Mouse (Mus musculus): Measurements from ENCODE around the gene Kremen2. TPM values are rescaled to one million over a fixed set of nuclear protein-coding genes. Genes with fewer than 3 reads are reported as not detected.
A peak's percentile ranks its signal among the peaks of the same experiment; 100 is the strongest.
"Not testable (repeated sequence)": the region's sequence is repeated elsewhere in the genome, so short reads cannot be mapped to it uniquely, and the experiment has no call there.

Kremen2 gene
- polyA plus RNA-seq, 1 experiment from 2014 or later = 2.6 TPM

GRCm38 (mm10) chr17:23785561-23786471 is 40.2 kb upstream of the Kremen2 start, which contains the start of gene Flywch2:
Flywch2 (minus strand) TSS chr17:23786081.
- Histone ChIP-seq H3K27me3 (ENCODE audit: control insufficient read depth, insufficient read depth, low read length) (no peaks in the 10 kb centered on the region), H3K9ac (ENCODE audit: low read length) (peak within 1 kb of the TSS; percentile 51), H3K4me3 (ENCODE audit: low read depth, low read length) (peak within 1 kb of the TSS; percentile 40), H3K27ac (ENCODE audit: low read depth, low read length) (0 out of 2 replicates have a peak within 1 kb of the TSS, but pooled peaks have one; percentile 12), H3K36me3 (ENCODE audit: control insufficient read depth, insufficient read depth, low read length) (no peaks in the 10 kb centered on the region), H3K4me2 (ENCODE audit: low read depth, low read length, severe bottlenecking) (peak within 1 kb of the TSS; percentile 58), H3K9me3 (ENCODE audit: control insufficient read depth, low read length) (no peaks in the 10 kb centered on the region), H3K4me1 (replicated peaks; ENCODE audit: control insufficient read depth, insufficient read depth, low read length) (peaks cover 6% of the 10 kb centered on the region; the same call in 1 of the 2 replicates)
- DNase-seq (ENCODE audit: low spot score) (peak; percentile 83), ATAC-seq (replicated peaks; ENCODE audit: low FRiP score) (peak; percentile 73)
- WGBS = 2% methylated on average over 43 of the region's 43 CpGs

GRCm38 (mm10) chr17:23783352-23783751 is 37.7 kb upstream of the Kremen2 start:
- no peak overlapping the region for H3K4me2 ChIP-seq (ENCODE audit: low read depth, low read length, severe bottlenecking)
- ATAC-seq (replicated peaks; ENCODE audit: low FRiP score) (no peak), DNase-seq (ENCODE audit: low spot score) (no peak)
- no peak overlapping the region for H3K4me3 ChIP-seq (ENCODE audit: low read depth, low read length)
- no peaks in the 10 kb centered on the region for H3K9me3 ChIP-seq (ENCODE audit: control insufficient read depth, low read length)
- no peaks in the 10 kb centered on the region for H3K36me3 ChIP-seq (ENCODE audit: control insufficient read depth, insufficient read depth, low read length)
- 0 out of 2 replicates have a peak, but pooled peaks cover 2% of the 10 kb centered on the region for H3K4me1 ChIP-seq (replicated peaks; ENCODE audit: control insufficient read depth, insufficient read depth, low read length)
- no peak overlapping the region for H3K27ac ChIP-seq (ENCODE audit: low read depth, low read length)
- no peak overlapping the region for H3K9ac ChIP-seq (ENCODE audit: low read length)
- H3K27me3 ChIP-seq (ENCODE audit: control insufficient read depth, insufficient read depth, low read length) = no peaks in the 10 kb centered on the region

DNA sequence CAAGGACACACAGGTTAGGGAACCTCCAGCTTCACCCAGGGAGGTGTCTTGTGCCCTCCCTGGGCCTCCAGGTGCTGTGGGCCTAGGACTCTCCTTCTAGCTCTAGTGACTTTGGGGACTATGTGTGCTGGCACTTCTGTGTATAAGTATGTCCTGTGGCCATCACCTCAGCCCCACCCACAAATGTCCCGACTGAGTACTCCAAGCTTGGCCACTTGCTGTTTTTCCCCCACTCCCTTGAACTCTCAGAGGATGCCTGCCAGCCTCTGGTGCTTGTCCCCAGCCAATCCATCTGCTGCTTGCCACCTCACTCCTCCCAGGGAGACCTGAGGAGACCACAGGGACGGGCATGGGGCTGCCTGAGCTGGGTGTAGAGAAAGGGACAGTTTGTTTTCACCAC is 32.8 kb upstream of the Kremen2 start:
- WGBS = 61% methylated on average over 2 of the region's 2 CpGs

GRCm38 (mm10) chr17:23777141-23777540 is 31.5 kb upstream of the Kremen2 start:
- H3K27ac ChIP-seq (ENCODE audit: low read depth, low read length) = no peak overlapping the region
- no peak for ATAC-seq (replicated peaks; ENCODE audit: low FRiP score)
- H3K4me1 ChIP-seq (replicated peaks; ENCODE audit: control insufficient read depth, insufficient read depth, low read length) = no peaks in the 10 kb centered on the region
- no peak for DNase-seq (ENCODE audit: low spot score)
- no peak overlapping the region for H3K9ac ChIP-seq (ENCODE audit: low read length)
- no peaks in the 10 kb centered on the region for H3K9me3 ChIP-seq (ENCODE audit: control insufficient read depth, low read length)
- 81% methylated on average over 2 of the region's 2 CpGs for WGBS
- no peak overlapping the region for H3K4me3 ChIP-seq (ENCODE audit: low read depth, low read length)
- no peaks in the 10 kb centered on the region for H3K36me3 ChIP-seq (ENCODE audit: control insufficient read depth, insufficient read depth, low read length)
- no peak overlapping the region for H3K4me2 ChIP-seq (ENCODE audit: low read depth, low read length, severe bottlenecking)
- H3K27me3 ChIP-seq (ENCODE audit: control insufficient read depth, insufficient read depth, low read length) = no peaks in the 10 kb centered on the region

More for the DNA sequence above, 32.8 kb upstream of the Kremen2 start:
- H3K36me3 ChIP-seq (ENCODE audit: control insufficient read depth, insufficient read depth, low read length) = no peaks in the 10 kb centered on the region
- H3K9me3 ChIP-seq (ENCODE audit: control insufficient read depth, low read length) = no peaks in the 10 kb centered on the region
- no peak for ATAC-seq (replicated peaks; ENCODE audit: low FRiP score)
- H3K4me2 ChIP-seq (ENCODE audit: low read depth, low read length, severe bottlenecking) = no peak overlapping the region
- DNase-seq (ENCODE audit: low spot score) = no peak
- H3K9ac ChIP-seq (ENCODE audit: low read length) = no peak overlapping the region
- H3K4me1 ChIP-seq (replicated peaks; ENCODE audit: control insufficient read depth, insufficient read depth, low read length) = no peaks in the 10 kb centered on the region
- no peaks in the 10 kb centered on the region for H3K27me3 ChIP-seq (ENCODE audit: control insufficient read depth, insufficient read depth, low read length)
- H3K27ac ChIP-seq (ENCODE audit: low read depth, low read length) = no peak overlapping the region
- H3K4me3 ChIP-seq (ENCODE audit: low read depth, low read length) = no peak overlapping the region

GRCm38 (mm10) chr17:23776216-23776615 is 30.6 kb upstream of the Kremen2 start:
- H3K9me3 ChIP-seq (ENCODE audit: control insufficient read depth, low read length) = no peaks in the 10 kb centered on the region
- WGBS = 79% methylated on average over 10 of the region's 10 CpGs
- no peak overlapping the region for H3K4me3 ChIP-seq (ENCODE audit: low read depth, low read length)
- no peak overlapping the region for H3K27ac ChIP-seq (ENCODE audit: low read depth, low read length)
- no peaks in the 10 kb centered on the region for H3K4me1 ChIP-seq (replicated peaks; ENCODE audit: control insufficient read depth, insufficient read depth, low read length)
- DNase-seq (ENCODE audit: low spot score) (no peak), ATAC-seq (replicated peaks; ENCODE audit: low FRiP score) (no peak)
- H3K36me3 ChIP-seq (ENCODE audit: control insufficient read depth, insufficient read depth, low read length) = no peaks in the 10 kb centered on the region
- H3K27me3 ChIP-seq (ENCODE audit: control insufficient read depth, insufficient read depth, low read length) = no peaks in the 10 kb centered on the region
- H3K4me2 ChIP-seq (ENCODE audit: low read depth, low read length, severe bottlenecking) = no peak overlapping the region
- no peak overlapping the region for H3K9ac ChIP-seq (ENCODE audit: low read length)

- no peaks in the 10 kb centered on the region for H3K27me3 ChIP-seq (ENCODE audit: control insufficient read depth, insufficient read depth, low read length)
- 6% methylated on average over 12 of the region's 12 CpGs for WGBS
- ATAC-seq (replicated peaks; ENCODE audit: low FRiP score) (peak; percentile 33; the same call in 1 of the 2 replicates), DNase-seq (ENCODE audit: low spot score) (peak; percentile 89)
- no peaks in the 10 kb centered on the region for H3K36me3 ChIP-seq (ENCODE audit: control insufficient read depth, insufficient read depth, low read length)
- no peak overlapping the region for H3K9ac ChIP-seq (ENCODE audit: low read length)
- no peak overlapping the region for H3K4me2 ChIP-seq (ENCODE audit: low read depth, low read length, severe bottlenecking)
- no peak overlapping the region for H3K4me3 ChIP-seq (ENCODE audit: low read depth, low read length)
- no peaks in the 10 kb centered on the region for H3K9me3 ChIP-seq (ENCODE audit: control insufficient read depth, low read length)
- H3K27ac ChIP-seq (ENCODE audit: low read depth, low read length) = no peak overlapping the region
- H3K4me1 ChIP-seq (replicated peaks; ENCODE audit: control insufficient read depth, insufficient read depth, low read length) = peaks cover 4% of the 10 kb centered on the region; the same call in 1 of the 2 replicates
Measured at GRCm38 (mm10) chr17:23774090-23774489, 28.5 kb upstream of the Kremen2 start.

DNA sequence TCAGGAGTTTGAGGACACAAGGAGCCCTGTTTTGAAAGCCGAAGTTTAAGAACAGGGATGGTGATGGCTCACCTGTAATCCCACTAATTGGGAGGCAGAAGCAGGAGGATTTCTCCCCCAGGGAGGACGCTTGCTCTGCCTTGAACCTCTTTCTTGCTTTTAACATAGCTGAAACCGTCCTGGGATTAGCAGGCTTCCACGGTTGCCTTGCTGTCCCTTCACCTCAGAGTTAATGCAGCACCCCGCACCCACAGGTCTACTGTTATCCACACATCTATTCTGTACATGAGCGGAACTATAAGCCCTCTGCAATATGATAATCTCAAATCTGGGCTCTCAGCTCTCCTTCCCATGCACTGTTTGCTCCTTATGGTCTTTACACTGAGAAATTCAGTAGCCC is 28.0 kb upstream of the Kremen2 start:
- no peaks in the 10 kb centered on the region for H3K36me3 ChIP-seq (ENCODE audit: control insufficient read depth, insufficient read depth, low read length)
- H3K9ac ChIP-seq (ENCODE audit: low read length) = no peak overlapping the region
- H3K4me2 ChIP-seq (ENCODE audit: low read depth, low read length, severe bottlenecking) = no peak overlapping the region
- peaks cover 4% of the 10 kb centered on the region; the same call in 1 of the 2 replicates for H3K4me1 ChIP-seq (replicated peaks; ENCODE audit: control insufficient read depth, insufficient read depth, low read length)
- H3K4me3 ChIP-seq (ENCODE audit: low read depth, low read length) = no peak overlapping the region
- 75% methylated on average over 6 of the region's 6 CpGs for WGBS
- no peaks in the 10 kb centered on the region for H3K27me3 ChIP-seq (ENCODE audit: control insufficient read depth, insufficient read depth, low read length)
- no peak overlapping the region for H3K27ac ChIP-seq (ENCODE audit: low read depth, low read length)
- ATAC-seq (replicated peaks; ENCODE audit: low FRiP score) (no peak), DNase-seq (ENCODE audit: low spot score) (no peak)
- no peaks in the 10 kb centered on the region for H3K9me3 ChIP-seq (ENCODE audit: control insufficient read depth, low read length)

- DNase-seq (ENCODE audit: low spot score); H3K27ac ChIP-seq (ENCODE audit: low read depth, low read length); H3K9ac ChIP-seq (ENCODE audit: low read length); H3K9me3 ChIP-seq (ENCODE audit: control insufficient read depth, low read length); H3K4me3 ChIP-seq (ENCODE audit: low read depth, low read length); H3K27me3 ChIP-seq (ENCODE audit: control insufficient read depth, insufficient read depth, low read length); H3K4me1 ChIP-seq (replicated peaks; ENCODE audit: control insufficient read depth, insufficient read depth, low read length); H3K36me3 ChIP-seq (ENCODE audit: control insufficient read depth, insufficient read depth, low read length); ATAC-seq (replicated peaks; ENCODE audit: low FRiP score): not testable (repeated sequence)
- peak overlapping the region; percentile 63; the same call in 1 of the 2 replicates for H3K4me2 ChIP-seq (ENCODE audit: low read depth, low read length, severe bottlenecking)
- whole genome bisulfite sequencing = 80% methylated on average over 2 of the region's 2 CpGs
Measured at GRCm38 (mm10) chr17:23772219-23772556, 26.6 kb upstream of the Kremen2 start.
